Mouse (Mus musculus) forebrain, embryonic 15.5 days (tissue): Measurements from ENCODE around the gene Syt2. TPM values are rescaled to one million over a fixed set of nuclear protein-coding genes. Genes with fewer than 3 reads are reported as not detected.

Source experiments
- ATAC-seq: fragments of 200-750 bp; cut with Nextera tagmentation; replicated peaks from 2 replicates; pipeline ENCODE4 v1.8.0; 2017; ENCODE audit warnings: mild to moderate bottlenecking, moderate TSS enrichment, moderate library complexity
- H3K27ac ChIP-seq: fragments of 300-500 bp; sonication (generic); replicated peaks from 2 replicates; pipeline ENCODE4 v1.5.1; 2015; ENCODE audit warnings: mild to moderate bottlenecking, inconsistent platforms
- H3K27me3 ChIP-seq: fragments of 300-500 bp; sonication (generic); 2 replicates; pipeline ENCODE4 v1.6.1; 2015; ENCODE audit warnings: inconsistent platforms
- H3K36me3 ChIP-seq: fragments of 300-500 bp; sonication (generic); 2 replicates; pipeline ENCODE4 v1.6.1; 2015; ENCODE audit warnings: mild to moderate bottlenecking, inconsistent platforms
- H3K4me1 ChIP-seq: fragments of 300-500 bp; sonication (generic); 2 replicates; pipeline ENCODE4 v1.6.1; 2015; ENCODE audit warnings: inconsistent platforms
- H3K4me2 ChIP-seq: fragments of 300-500 bp; sonication (generic); replicated peaks from 2 replicates; pipeline ENCODE4 v1.6.1; 2015; ENCODE audit warnings: mild to moderate bottlenecking, inconsistent platforms
- H3K4me3 ChIP-seq: fragments of 300-500 bp; sonication (generic); 2 replicates; pipeline ENCODE4 v1.5.1; 2015; ENCODE audit warnings: mild to moderate bottlenecking, inconsistent platforms
- H3K9ac ChIP-seq: fragments of 300-500 bp; sonication (generic); replicated peaks from 2 replicates; pipeline ENCODE4 v1.6.1; 2015; ENCODE audit warnings: mild to moderate bottlenecking, inconsistent platforms
- H3K9me3 ChIP-seq: fragments of 300-500 bp; sonication (generic); 2 replicates; pipeline ENCODE4 v1.6.1; 2016; ENCODE audit warnings: inconsistent platforms
- WGBS: fragments of 180-500 bp; shearing (Covaris S2); methylation state at CpG from one replicate; pipeline ENCODE4 v1.1.7; 2015; ENCODE audit warnings: mixed read lengths; 5-methylcytosine and 5-hydroxymethylcytosine counted together
- microRNA-seq: library from miRNA; unstranded; fragments of <30 nt; microRNA quantifications from one replicate; pipeline ENCODE4, GENCODE M21; 2016
- polyA plus RNA-seq: library from polyadenylated mRNA; unstranded; fragments of >200 nt; fragmentation: Nextera tagmentation; extraction: Ambion mirVana; gene quantifications from 2 replicates; pipeline ENCODE4 v1.2.1, GENCODE M21; 2015

Syt2 gene
- polyA plus RNA-seq, 1 experiment from 2014 or later, result 1.2 TPM

DNA sequence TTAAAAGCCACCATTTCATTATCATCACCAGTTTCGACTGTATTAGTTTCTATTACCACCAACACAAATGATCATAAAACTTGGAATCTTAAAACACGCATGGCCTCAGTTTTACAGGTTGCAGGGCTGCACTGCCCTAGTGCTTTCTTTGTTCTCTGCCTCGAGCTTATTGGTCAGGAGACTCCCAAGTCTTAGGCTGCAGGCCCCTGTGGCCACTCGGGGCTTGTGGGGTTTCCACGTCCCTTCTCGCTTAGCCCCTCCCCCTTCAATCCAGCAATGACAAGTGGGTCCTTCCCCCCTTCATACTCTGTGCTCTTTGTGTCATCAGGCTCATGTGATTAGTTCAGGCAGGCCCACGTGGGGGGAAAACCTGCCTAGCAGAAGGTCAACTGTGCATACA is 141.6 kb downstream of the Syt2 start:
- H3K27me3 ChIP-seq, result no peaks in the 10 kb centered on the region
- no peaks in the 10 kb centered on the region for H3K4me1 ChIP-seq
- H3K36me3 ChIP-seq, result 0 out of 2 replicates have a peak, but pooled peaks cover 2% of the 10 kb centered on the region
- WGBS, result 45% methylated on average over 7 of the region's 7 CpGs
- H3K9me3 ChIP-seq, result no peaks in the 10 kb centered on the region
- H3K4me3 ChIP-seq, result no peak overlapping the region
- H3K9ac ChIP-seq, result no peak overlapping the region
- no peak overlapping the region for H3K4me2 ChIP-seq
- ATAC-seq, result no peak
- H3K27ac ChIP-seq, result no peak overlapping the region

DNA sequence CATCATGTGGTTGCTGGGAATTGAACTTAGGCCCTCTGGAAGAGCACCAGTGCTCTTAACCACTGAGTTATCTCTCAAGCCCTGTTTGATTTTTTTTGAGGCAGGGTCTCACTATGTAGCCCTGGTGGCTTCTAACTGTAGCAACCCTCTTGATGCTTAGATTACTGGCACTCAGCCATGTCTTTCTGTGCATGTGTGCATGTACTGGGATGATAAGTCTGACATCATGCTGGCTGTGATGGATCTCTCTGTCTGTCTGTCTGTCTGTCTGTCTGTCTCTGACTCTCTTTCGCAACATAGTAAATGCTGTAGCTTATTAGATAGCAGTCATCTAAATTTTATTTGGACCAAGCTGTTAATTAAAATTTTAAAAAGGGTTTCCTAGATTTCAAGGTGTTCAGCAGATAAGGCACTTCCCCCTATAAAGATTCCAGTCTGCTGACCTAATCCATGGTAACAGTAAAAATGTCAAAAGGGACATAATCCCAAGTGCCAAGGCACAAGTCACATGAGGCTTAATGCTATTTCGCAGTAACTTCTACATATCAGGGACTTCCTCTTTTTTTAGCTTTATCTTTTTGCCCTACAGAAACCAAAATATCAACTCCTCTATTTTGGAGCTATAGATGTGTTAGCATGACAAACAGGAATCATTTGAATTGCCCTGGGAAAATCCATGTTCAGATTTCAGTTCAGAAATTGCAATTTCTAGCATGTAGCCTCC is 144.4 kb downstream of the Syt2 start:
- ATAC-seq, result no peak
- Histone ChIP-seq H3K4me3 (no peak overlapping the region), H3K27ac (no peak overlapping the region), H3K9ac (no peak overlapping the region), H3K4me2 (no peak overlapping the region), H3K4me1 (peaks cover 1% of the 10 kb centered on the region; the same call in 1 of the 2 replicates), H3K9me3 (no peaks in the 10 kb centered on the region), H3K27me3 (no peaks in the 10 kb centered on the region), H3K36me3 (no peaks in the 10 kb centered on the region)
- WGBS, result 87% methylated on average over 2 of the region's 2 CpGs

DNA sequence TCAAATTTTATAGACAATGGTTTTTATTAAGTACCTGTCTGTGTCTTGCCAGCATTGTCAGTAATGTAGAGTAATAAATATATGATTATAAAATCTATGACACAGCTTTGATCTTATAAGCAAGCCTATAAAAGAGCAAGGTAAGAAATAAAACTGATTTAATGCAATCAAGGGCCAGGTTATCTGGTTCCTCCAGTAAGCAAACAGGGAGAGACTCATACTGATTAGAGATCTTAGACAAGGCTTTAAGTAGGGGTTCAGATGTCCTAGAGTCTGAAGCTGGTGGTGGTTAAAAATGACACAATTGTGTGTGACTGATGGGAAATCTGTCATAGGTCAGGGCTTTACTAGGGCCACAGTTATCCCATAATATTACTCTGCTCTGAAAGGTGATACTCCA is 145.0 kb downstream of the Syt2 start:
- H3K4me2 ChIP-seq, result no peak overlapping the region
- H3K36me3 ChIP-seq, result no peaks in the 10 kb centered on the region
- no peak for ATAC-seq
- H3K27me3 ChIP-seq, result no peaks in the 10 kb centered on the region
- H3K9me3 ChIP-seq, result no peaks in the 10 kb centered on the region
- H3K4me3 ChIP-seq, result no peak overlapping the region
- H3K27ac ChIP-seq, result no peak overlapping the region
- no peak overlapping the region for H3K9ac ChIP-seq
- H3K4me1 ChIP-seq, result peaks cover 6% of the 10 kb centered on the region; the same call in 1 of the 2 replicates

DNA sequence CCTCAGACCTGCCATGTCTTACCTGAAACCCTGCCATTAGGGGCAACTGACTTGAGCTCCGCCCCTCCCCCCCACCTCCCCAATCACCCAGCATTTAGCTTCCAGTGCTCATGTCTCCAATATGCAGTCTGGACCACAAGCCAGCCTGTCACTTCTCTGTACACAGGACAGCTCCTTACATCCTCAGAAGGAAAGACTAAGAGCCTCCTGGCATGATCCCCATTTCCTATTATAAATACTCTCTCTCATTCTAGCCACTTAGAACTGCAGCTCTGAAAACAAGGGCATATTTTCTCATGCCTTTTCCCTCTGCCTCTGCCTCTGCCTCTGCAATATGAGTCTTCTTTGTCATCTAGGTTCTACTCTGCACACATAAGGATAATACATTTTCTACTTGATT is 149.6 kb downstream of the Syt2 start:
- H3K4me3 ChIP-seq, result no peak overlapping the region
- H3K4me2 ChIP-seq, result no peak overlapping the region
- H3K27ac ChIP-seq, result peak overlapping the region; percentile 46

DNA sequence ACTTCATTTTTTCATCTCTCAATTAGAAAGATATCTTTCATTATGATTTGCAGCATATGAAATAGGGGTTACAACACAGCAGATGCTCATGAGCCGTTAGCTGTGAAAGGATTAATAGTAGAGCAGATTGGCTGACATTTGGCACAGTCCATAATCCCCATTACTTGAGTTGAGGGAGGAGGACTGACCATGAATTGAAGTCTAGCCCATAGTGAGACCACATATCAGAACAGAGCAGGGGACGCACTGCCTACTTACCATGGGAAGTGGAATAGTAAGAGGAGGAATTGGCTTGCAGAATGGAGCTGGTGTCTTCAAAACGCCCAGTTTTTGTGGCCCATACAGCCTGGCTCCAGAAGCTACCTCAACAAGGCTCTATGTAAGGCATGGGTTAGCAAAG is 150.1 kb downstream of the Syt2 start:
- no peak overlapping the region for H3K4me3 ChIP-seq
- H3K27me3 ChIP-seq, result no peaks in the 10 kb centered on the region
- H3K4me2 ChIP-seq, result no peak overlapping the region
- H3K27ac ChIP-seq, result peak overlapping the region; percentile 46
- no peak; the same call in 1 of the 2 replicates for ATAC-seq
- H3K4me1 ChIP-seq, result peaks cover 10% of the 10 kb centered on the region; the same call in 1 of the 2 replicates
- 66% methylated on average over 3 of the region's 3 CpGs for WGBS
- no peaks in the 10 kb centered on the region for H3K36me3 ChIP-seq
- no peak overlapping the region for H3K9ac ChIP-seq
- no peaks in the 10 kb centered on the region for H3K9me3 ChIP-seq

More for the DNA sequence above, 149.6 kb downstream of the Syt2 start:
- Histone ChIP-seq H3K36me3 (no peaks in the 10 kb centered on the region), H3K4me1 (peaks cover 10% of the 10 kb centered on the region; the same call in 1 of the 2 replicates), H3K9ac (no peak overlapping the region), H3K9me3 (no peaks in the 10 kb centered on the region), H3K27me3 (no peaks in the 10 kb centered on the region)
- no peak for ATAC-seq
- 91% methylated on average over 1 of the region's 1 CpGs for WGBS

DNA sequence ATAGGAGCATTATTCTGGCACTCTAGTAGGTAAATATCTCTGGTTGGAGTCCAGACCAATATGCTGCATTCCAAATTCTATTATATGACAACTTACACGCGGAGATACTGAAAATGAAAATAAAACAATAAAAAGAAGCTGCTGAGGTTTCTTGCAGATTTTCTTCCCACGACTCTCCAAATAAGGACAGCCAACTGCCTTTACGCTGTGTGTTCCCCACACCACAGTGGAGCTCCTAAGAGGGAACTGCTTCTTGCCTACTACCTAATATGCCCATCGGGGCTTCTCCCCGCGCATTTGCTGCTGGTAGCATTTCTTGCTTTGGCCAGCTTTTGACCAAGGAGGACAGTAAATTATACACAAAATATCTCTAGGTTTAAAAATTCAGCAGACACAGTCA is 155.3 kb downstream of the Syt2 start:
- Histone ChIP-seq H3K27ac (no peak overlapping the region), H3K27me3 (no peaks in the 10 kb centered on the region), H3K9ac (no peak overlapping the region), H3K4me1 (peaks cover 30% of the 10 kb centered on the region), H3K9me3 (no peaks in the 10 kb centered on the region), H3K36me3 (no peaks in the 10 kb centered on the region), H3K4me3 (no peak overlapping the region), H3K4me2 (no peak overlapping the region)
- no peak for ATAC-seq
- WGBS, result 93% methylated on average over 7 of the region's 7 CpGs

DNA sequence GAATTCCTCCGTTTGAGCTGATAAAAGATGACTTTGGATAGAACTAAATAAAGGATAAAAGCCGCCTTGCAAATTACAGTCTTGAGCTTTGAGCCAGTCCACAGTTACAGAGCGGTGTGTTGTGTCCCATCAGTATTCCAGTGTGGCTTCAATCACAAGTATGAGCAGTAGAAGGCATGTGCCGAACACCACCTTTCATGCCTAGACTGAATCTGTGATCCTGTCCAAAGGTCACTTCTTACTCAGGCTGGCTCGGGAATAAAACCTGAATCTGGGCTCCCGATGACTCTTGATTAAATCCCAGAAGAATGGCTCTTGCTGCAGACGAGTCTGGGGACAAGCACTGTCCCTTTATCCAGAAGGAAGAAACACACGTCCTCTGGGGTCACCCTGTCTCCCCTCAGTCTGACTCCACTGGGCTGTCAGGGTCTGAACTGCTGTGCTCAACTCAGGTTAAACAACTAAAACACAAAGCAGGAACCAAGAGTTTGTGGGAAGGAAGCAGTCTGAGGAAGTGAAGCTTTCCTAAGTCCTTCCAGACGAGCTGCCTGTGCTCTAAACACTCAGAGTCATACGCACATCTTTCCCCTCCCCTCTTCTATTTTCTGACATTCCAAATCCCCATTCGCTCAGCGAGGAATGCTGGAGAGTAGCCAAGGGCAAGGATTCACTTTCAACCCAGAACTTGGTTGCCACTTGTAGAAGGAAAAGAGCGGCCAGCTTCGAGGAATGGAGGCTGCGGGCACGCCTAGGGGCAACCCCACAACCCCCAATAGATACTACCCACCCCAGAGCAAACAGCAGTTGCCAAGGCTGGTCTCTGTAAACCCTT is 157.0 kb downstream of the Syt2 start:
- H3K9ac ChIP-seq, result no peak overlapping the region
- no peaks in the 10 kb centered on the region for H3K36me3 ChIP-seq
- 53% methylated on average over 16 of the region's 16 CpGs for WGBS
- H3K27ac ChIP-seq, result peak overlapping the region; percentile 47
- no peak overlapping the region for H3K4me3 ChIP-seq
- H3K4me2 ChIP-seq, result no peak overlapping the region
- no peaks in the 10 kb centered on the region for H3K9me3 ChIP-seq
- H3K27me3 ChIP-seq, result no peaks in the 10 kb centered on the region
- ATAC-seq, result 0 out of 2 replicates have a peak, but pooled peaks have one; percentile 26
- H3K4me1 ChIP-seq, result peaks cover 29% of the 10 kb centered on the region

DNA sequence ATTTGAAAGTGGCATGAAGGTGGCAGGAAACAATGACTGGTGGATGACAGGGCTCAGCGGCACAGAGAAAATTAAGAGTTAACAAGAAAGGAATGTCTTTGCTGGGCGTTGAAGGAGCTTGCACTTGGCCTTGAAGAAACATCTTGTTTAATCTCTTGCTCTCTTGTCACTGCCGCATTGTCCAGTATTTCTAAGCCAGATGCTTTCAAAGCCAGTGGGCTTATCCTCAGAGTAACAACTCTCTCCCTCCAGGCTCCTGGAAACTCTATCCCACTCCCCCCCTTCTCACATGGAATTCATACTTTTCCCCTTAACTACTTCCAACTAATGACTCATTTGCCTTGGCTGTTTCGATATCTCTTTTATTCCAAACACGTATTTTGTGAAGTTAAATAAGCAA is 157.9 kb downstream of the Syt2 start:
- H3K36me3 ChIP-seq, result no peaks in the 10 kb centered on the region
- peaks cover 29% of the 10 kb centered on the region for H3K4me1 ChIP-seq
- H3K27ac ChIP-seq, result peak overlapping the region; percentile 57
- ATAC-seq, result no peak
- H3K27me3 ChIP-seq, result no peaks in the 10 kb centered on the region
- no peak overlapping the region for H3K9ac ChIP-seq
- H3K4me2 ChIP-seq, result no peak overlapping the region
- H3K9me3 ChIP-seq, result no peaks in the 10 kb centered on the region
- no peak overlapping the region for H3K4me3 ChIP-seq
- WGBS, result 25% methylated on average over 5 of the region's 5 CpGs

DNA sequence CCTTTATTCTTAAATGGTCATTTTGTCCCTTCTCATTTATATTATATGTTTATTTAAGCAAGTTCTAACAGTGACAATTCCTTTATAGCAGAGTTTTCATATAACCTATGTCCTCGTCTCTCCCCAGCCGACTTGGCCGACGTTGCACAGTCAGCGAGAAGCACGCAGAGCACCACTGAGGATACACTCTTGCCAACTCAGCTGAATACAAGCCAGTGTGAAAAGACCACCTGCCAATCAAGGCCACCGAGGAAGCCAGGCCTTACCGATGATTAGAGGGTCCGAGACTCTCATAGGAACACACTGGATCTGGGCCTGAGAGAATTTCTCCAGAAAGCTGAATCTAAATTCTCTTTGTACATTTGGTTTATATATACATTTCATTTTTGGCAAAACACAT is 159.0 kb downstream of the Syt2 start:
- H3K4me1 ChIP-seq, result peaks cover 29% of the 10 kb centered on the region
- peak overlapping the region; percentile 62; the same call in 1 of the 2 replicates for H3K27ac ChIP-seq
- H3K4me2 ChIP-seq, result no peak overlapping the region
- 24% methylated on average over 9 of the region's 9 CpGs for WGBS
- H3K27me3 ChIP-seq, result no peaks in the 10 kb centered on the region
- no peaks in the 10 kb centered on the region for H3K9me3 ChIP-seq
- H3K4me3 ChIP-seq, result no peak overlapping the region
- H3K9ac ChIP-seq, result no peak overlapping the region
- no peaks in the 10 kb centered on the region for H3K36me3 ChIP-seq
- 0 out of 2 replicates have a peak, but pooled peaks have one; percentile 48 for ATAC-seq

Small RNA genes within 50 kb of the gene (microRNA-seq; reads per million reads assigned to microRNA genes)
- gene Gm22232, result not detected

Other genes with a start within 250 kb of the Syt2 start
- gene Cyb5r1, start 241.1 kb upstream of the Syt2 start, polyA plus RNA-seq, result 19.4 and 21.7 TPM in 2 replicates
- gene Adipor1, start 231.3 kb upstream of the Syt2 start, polyA plus RNA-seq, result 62.6 and 63.4 TPM in 2 replicates
- 39.7 and 40.1 TPM in 2 replicates for gene Klhl12, start 191.1 kb upstream of the Syt2 start, polyA plus RNA-seq
- 55.3 and 55.9 TPM in 2 replicates for gene Rabif, start 152.0 kb upstream of the Syt2 start, polyA plus RNA-seq
- not detected in 2 replicates for gene Mgat4e, start 97.0 kb upstream of the Syt2 start, polyA plus RNA-seq
- gene Kdm5b, start 86.5 kb upstream of the Syt2 start, polyA plus RNA-seq, result 104 and 107 TPM in 2 replicates